Mouse (Mus musculus): ENCODE results near the gene Tff3.
A peak's percentile ranks its signal among the peaks of the same experiment; 100 is the strongest.

The Tff3 gene

DNA sequence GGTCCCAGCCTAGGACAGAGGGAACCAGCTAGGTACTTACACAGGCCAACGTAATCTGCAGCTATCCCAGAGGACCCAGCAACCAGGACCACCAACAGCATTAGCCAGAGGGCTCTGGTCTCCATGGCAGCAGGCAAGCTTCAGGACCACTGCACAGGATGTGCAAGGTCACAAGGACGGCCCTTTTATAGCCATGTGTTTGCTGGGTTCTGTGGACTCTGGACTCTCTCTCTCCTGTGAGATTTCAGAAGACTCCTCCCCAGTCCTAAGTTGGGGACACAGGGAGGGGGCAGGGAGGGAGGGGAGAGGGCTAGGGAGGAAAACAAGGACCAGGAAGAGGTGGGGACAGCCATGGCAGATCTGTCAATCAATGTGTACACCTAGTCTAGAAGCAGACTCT, at the start of gene Tff3:
Gene Tff3, minus strand, starts transcription at position 195 of the 400 bp plus-strand sequence.
- no peak for DNase-seq

DNA sequence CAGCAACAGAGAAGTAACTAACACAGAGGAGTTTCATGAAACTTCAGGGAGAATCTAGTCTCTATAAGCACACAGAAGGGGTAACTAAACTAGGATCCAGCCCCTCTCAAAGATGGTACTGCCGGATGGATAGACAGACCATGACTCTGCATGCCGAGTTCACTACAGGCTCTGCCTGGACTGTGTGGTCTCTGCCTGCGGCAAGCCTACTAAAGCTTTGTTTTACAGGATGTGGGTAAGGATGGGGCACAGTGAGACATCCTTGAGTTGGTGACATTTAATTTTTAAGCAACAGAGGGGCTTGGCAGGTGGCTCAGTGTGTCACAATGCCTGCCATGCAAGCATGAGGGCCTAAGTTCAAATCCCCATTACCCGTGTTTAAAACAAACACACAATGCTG, 46.9 kb upstream of the Tff3 start:
- DNase-seq, result no peak

DNA sequence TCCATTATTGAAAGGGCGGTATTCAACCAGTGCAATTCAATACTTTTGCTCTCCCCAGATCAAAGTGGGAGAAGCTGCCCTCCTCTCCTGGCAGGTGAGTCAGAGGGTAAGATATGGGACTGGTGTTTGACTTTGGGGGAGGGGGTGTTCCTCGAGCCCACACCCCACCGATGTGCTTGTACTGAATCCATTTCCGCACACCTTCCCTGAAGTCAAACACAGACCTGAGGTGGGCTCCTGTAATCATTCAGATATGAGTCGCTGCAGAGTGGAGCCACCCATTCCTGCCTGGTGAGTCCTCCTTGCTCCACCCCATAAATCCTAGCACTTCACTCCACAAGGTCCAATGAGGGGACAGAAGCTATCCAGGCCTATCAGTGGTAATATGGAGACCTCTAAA, 40.4 kb upstream of the Tff3 start:
- no peak for DNase-seq

DNA sequence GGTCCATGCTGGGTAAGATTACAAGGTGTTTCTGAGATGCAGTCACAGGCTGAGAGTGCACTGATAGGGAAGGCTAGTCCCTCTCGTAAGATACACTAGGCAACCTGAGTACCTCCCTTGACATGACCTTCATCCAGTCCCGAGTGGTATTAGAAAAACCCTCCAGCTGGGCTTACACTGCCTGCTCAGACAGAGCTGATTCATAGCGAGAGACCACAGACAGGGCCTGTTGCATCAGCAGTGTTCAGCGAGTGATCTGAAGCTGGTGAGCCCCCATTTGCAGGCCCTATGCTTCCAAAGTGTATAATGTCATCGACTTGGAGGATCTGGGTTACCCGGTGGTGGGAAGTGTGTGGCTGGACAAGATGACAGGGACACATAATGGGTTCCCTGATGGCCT, 35.7 kb upstream of the Tff3 start, which contains the start of gene Tff1:
Gene Tff1, minus strand, starts transcription at position 151 of the 400 bp plus-strand sequence.
- DNase-seq, result no peak

DNA sequence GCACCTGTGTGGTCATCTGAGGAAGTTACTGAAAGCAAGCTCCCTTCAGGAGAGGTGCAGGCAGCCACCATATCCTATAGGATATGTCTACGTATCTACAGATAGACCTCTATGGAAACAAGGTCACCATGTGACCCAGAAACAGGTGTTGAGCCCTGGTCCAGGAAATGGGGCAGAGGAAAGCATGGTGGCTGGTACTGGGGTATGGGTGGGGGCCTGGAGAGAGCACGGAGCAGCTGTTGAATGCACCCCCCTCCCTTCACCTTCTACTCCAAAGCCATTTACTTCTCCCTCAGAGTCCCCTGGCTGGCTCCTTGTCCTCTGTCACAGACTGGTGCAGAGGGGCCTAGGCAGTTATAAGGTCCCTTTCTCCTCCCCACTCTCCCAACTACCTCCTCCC, 34.4 kb upstream of the Tff3 start:
- no peak for DNase-seq

DNA sequence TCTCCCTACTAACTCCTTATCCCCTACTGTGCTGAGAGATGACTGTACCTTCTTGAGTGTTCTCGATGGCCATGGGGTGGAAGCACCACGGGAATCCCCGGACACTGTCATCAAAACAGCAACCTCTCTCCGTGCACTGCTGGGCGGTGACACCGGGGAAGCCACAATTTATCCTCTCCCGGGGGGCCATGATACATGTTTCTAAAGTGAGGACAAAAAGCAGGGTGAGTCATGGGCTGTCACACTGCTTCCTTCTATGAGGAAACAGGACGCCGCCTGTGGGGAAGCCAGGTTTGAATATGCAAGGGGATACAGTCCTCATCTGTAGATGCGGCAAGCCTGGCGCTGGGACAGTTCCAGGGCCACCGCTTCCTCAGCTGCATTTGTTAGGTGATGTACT, 33.2 kb upstream of the Tff3 start:
- no peak for DNase-seq

DNA sequence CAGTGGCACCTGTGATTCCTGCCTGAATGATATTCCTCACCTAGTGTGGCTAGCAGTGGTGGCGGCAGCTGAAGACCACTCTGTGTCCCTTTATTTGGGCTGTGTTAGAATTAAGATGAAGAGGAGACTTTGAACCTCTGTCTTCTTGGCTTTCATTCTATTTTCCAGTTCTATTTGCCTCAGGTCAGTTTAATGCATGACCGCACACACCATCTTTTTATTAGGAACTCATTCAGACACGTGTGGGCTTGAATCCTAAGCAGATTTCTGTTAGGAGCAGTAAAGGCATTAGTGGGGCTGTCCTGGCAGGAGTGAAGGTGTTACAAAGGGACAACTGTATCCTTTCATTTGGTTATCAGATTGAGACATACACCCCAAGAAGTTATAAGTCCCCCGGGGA, 30.8 kb upstream of the Tff3 start:
- peak; percentile 46 to 50 for DNase-seq

DNA sequence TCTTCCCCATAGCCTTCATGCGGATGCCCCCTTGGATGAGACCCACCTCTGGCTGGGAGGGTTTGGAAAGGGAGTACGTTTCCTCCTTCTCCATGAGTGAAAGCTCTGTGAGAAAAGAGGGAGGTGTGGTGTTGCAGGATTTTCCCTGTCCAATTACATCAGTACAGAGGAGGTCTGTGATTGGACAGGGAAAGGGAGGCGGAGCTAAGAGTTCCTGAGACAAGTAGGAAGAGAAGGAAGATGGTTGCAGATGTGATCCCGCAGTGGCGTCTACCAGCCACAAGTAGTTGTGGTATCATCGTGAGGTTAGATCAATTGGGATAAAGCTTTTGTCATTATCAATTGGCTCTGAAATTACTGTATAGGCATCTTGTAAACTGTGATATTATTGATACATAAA, 28.5 kb upstream of the Tff3 start:
- no peak for DNase-seq

DNA sequence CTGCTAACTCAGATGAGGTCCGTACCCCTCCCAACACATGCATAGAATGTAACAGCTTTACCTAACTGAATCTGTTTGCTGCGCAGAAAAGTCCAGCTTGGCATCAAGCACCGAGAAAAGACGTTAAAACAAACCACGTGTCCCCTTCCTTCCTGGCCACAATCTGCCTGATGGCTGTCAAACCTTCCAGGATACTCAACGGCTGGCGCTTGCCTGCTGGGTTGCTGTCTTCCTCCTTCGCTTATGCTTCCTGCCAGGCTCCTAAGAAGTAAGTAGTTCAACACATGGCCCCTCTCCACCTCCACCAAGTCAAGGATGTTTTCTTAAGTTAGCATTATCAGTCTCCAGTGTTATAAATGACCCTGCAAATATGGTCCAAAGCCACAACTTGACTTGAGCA, 24.3 kb upstream of the Tff3 start:
- peak in 1 of 2 experiments; percentile 15 for DNase-seq

DNA sequence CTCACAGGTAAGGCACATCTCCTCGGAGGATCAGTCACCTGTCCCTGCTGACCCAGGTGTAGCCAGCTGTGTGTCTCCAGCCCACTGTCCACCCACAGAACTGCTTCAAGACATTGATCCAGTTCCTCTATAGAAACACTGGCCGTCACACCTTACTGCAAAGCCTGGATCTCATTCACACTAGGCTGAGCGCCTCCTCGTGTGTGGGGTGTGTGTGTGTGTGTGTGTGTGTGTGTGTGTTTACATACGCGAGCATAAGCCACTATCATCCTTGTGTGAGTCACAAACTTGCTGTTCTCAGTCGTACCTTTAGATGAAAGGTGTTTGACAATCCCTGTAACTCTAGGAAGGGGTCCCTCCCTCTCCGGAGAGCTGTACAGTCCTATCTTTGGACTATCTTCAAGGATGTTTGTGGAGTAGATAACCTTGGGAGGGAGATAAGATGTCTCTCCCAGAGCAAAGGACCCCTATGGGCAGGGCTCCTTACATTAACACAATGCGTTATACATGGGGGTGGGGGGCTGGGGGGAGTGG, 23.6 kb upstream of the Tff3 start:
- DNase-seq, result no peak

DNA sequence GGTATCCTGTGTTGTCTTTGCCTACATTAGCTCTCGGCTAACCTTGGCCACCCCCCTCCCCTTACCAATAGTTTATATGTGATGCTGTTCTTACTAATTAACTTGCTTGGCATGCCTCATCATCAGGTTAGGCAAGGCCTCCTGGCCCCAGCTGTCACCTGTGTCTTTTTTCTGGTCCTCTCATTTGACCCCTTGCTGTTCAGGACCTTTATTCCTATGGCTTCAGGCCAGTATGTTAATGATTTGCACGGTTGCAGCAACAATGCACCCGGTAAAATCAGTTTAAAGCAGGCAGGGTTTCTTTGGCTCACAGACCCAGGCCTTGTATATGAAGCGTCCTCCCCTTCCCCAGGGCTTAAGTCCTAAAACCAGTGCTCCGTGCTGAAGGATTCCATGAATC, 23.1 kb upstream of the Tff3 start:
- DNase-seq, result peak; percentile 83 to 90

DNA sequence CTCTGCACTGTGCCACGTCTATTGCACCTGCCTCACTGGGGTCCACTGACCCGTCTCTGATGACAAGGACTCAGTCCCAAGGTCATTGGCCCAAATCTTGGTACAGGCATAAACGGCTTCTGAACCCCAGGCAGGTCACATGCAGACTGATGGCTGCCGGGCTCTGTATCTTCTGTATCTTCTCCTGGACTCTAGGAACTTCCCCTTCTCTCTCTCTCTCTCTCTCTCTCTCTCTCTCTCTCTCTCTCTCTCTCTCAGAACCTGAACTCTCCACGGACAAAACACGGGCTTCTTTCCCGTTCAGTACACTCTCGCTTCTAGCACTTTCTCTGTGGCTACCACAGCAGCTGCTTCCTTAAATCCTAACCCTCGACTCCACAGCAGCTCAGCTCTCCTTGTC, 16.6 kb upstream of the Tff3 start:
- DNase-seq, result no peak

DNA sequence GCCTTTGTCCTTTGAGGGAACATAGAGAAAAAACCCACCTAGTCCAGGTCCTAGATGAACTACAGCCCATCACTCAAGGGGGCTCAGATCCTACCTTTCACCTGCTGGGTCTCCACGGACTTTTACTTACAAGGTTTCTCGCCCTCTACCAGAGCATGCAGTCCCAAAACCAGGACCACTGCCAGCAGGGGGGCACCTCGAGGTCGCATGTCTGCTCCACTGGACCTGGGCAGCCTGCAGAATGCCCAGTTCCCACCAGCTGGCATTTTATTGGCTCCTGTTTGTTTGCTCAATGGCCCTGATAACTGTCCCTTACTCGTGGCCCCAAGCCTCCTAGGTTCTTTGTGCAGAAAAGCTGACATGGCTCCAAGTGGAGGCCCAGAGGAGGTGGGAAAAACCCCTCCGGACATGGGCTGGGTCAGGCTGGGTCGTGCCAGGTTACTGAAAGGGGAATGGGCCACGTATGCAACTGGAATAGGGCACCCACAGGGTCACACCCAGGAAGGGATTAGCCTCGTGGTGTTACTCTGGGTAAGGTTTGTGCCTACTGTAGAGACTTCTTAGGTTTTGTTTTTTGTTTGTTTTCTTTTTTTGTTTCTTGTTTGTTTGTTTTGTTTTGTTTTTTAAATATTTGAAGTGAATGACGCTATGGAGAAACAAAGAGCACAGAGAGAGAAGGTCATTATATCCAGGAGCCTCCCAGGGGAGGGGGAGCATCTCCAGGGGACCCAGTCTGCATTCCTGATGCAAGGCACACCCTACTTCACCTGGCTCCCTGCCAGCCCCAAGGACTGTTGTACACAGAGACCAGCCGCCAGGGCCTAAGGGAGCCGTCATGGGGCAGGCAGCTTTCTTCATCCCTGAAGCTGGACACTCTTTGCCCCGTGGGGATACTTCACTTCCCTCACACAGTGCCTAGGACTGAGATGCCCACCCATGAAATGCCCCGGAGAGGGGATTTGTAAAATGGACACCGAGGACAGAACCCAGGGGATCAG, 14.9 kb upstream of the Tff3 start, which contains the start of gene Tff2:
Gene Tff2, minus strand, starts transcription at position 243 of the 998 bp plus-strand sequence.
- DNase-seq, result no peak

DNA sequence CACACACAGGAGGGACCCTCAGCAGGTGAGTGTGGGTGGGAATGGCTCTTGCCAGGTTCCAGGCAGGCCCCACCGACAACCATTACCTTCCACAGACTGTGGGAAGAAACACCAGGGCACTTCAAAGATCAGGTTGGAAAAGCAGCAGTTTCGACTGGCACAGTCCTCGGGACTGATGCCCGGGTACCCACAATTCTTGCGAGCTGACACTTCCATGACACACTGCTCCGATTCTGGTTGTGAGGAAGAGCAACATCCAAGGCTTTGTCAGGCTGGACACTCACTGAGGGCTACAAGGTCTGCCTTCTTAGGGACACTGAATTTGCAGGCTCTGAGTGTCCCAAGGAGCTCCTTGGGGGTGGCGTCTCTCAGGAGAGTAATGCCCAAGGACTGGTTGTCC, 12.7 kb upstream of the Tff3 start:
- DNase-seq, result no peak

DNA sequence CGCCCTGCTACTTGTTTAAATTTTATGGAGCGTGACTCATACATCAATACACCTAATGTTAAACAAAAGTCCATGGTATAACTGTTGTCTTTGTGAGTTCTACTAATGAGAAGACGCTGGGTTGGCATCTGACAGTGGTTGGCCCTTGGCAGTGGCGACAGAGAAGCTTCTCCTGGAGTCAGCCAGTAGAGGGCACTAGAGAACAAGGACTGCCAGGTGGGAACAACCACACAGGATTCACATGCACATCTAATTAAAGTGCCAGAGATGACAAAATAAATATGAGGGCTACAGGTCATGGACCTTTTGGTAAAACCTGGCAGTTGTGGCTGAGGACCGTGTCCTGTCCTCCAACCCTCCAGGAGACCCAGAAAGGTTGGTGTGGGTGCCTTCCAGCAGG, 9.0 kb upstream of the Tff3 start:
- peak; percentile 33 to 62 for DNase-seq

DNA sequence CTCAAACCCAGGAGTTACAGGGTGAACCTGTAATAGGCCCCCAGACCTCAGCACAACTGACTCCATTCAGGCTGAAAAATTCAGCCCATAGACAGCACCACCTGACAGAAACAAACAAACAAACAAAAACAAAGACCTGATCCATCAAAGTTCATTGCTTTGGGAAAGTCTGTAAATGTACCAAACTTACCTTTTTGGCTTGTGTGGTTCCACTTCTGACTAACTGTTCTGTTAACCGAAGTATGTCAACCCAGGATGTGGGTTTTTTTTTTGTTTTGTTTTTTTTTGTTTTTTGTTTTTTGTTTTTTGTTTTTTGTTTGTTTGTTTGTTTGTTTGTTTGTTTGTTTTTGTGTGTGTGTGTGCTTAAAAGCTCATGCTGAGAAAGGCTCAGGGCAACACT, 7.4 kb upstream of the Tff3 start:
- DNase-seq, result no peak

DNA sequence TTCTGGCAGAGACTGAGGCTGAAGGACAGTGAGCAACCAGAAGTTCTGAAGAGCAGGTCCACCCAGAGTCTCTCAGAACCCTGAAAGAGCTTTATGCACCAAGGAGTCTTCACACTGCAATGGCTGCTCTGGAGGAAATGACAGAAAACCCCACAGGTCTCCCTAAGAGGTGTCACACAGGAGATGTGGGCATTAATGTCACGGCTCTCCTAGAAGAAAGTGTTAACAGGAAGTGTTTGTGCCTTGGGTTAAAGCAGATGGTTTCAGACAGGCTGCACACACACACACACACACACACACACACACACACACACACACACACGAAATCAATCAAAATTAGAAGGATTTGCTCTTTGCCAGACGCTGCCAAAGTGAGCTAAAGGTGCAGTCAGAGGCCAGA, 6.8 kb upstream of the Tff3 start:
- DNase-seq, result no peak

DNA sequence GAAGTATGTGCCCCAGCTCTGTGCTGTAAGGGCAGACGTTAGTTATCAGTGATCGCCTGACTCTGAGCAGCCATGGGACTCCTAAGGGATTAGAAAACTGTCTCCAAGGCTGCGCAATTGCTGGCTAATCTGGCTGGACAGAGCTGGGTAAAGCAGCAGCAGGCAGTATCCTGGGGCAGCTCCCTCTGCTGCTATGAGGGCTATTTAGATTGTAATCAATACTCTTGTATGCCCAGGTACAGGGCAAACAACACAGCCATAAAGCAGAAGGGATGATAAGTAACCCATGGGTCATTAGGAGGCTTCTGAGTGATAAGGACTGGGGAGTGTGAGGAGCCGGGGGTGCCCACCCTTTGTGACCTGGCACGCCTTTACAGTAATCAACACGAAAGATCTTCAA, 5.5 kb upstream of the Tff3 start:
- no peak for DNase-seq

DNA sequence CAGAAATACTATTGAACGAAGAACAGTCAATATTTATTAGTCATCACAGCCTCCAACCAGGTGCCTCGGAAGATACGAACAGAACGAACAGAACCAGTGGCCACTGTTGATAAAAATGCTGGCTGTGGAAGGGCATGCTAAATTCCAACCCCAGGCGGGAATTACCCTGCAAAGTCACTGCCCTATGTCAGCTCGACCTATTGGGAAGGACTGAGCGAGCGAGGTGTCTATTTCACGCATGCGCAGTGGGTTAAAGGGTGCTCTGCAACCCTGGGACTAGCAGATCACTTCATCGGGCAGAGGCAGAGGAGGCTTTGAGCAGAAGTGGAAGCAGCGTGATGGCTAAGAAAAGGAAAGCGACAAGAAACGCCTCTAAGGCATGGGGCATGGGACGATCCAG, 4.3 kb upstream of the Tff3 start:
- no peak for DNase-seq

DNA sequence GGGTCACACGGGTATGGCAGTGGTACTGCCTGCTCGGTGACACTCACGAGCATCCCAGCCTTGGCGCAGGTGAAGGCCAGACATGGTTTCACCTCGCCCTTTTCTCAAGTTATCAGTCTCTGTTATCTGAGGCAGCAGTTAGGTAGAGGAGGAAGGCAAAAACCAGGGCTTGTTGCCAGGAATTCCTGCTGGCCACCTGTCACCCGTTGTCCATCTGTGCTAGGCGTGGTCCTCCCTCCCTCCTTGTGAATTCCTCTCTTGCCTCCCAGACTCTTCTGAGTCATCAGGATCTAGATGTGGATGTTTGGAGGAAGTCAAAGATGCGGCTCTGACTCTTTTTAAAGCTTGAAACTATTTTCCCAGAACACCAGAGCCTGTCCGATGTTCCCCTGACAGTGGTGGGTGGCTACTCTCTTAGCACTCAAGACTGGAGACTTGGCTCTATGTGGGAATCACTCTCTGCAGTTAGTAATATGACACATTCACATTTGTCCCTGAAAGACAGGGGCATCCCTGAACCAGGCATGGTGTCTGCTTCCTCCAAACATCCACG, 1.9 kb upstream of the Tff3 start:
- DNase-seq, result no peak

DNA sequence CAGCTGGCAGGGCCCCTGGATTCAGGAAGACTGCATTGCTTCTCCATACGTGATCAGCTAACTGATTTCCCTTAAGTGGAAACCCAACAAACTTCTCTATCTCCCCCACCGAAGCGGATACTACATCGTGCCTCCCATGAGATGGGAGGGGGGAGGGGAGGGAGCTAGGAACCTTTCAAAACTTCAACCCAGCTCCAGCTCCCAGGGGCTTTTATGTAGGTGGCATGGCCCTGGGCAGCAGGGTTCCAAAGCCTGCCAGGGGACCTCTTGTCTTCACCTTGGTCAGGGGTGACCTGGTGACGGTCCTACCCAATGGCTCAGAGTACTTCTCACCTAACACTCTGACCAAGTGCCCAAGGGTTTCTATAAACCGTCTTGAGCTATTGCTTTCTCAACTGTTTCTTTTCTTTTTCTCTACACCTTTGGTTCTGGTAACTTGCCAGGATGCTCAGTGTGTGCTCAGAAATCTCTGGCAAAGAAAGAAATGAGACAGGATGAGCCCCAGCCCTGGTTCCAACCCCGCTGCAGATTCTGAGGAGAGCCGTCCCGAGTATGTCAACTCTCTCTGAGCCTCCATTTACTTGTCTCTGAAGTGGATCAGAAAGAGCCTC, 633 bp downstream of the Tff3 start:
- no peak for DNase-seq

DNA sequence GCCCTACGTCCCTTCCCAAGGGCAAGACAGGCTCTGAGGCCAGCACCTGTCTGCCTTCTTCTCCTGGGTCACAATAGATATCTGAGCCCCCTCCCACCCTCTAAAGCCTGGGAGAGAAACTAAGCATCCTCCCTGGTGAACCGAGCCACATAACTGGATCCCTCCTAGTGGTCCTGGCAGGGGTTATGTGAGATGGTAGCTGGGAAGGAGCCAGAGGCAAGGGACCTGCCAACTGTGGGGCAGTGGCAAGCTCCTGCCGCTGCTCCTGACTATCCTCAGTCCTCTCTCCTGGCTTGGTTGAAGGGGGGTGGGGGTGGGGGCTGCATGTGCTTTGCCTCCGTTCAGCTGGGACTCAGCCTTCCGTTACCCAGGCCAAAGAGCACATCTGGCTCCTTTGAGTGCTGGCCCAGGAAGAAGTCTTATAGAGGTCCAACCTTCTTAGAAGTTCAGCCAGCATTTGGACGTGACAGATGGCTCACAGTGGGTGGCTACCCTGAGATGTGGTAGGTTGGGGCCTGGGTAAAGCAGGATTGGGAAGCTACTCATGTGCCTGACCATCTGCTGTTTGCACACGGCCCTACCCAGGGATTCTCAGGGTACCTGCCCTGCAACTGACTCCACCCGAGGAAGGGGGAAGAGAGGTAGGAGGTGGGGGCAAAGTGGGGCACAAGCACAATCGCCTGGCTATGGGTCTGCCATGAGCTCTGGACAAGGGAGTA, 3.7 kb downstream of the Tff3 start:
- no peak for DNase-seq

DNA sequence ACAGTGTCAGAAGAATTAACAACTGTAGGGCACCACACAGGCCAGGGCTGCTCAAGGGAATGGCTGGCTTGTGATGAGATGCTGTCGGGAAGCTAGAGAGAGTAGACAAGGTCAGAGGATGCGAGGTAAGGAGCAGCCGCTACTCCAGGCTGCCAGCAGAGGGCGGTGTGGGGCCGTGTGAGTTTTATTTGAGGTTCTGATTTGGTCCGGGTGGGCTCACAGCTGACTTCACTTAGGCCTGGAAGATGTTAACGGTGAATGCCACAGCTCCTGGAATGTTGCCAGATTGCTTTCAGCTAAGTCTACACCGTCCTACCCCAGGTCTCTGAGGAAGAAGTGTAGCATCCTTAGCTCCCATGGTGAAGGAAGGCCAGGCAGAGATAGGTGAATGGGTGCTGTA, 7.5 kb downstream of the Tff3 start:
- DNase-seq, result peak in 1 of 2 experiments; percentile 23

All from kidney, adult 8-10 months (tissue).